Mouse (Mus musculus) bone marrow, adult 2 months (tissue): ENCODE data around the gene Mbd3. TPM values are rescaled to one million over a fixed set of nuclear protein-coding genes. Genes with fewer than 3 reads are reported as not detected.

ENCODE experiments used
- H3K27ac ChIP-seq: fragments of 200-500 bp; 2 replicates; pipeline ENCODE4 v1.5.1; 2012; ENCODE audit warnings: low read depth, mild to moderate bottlenecking, control low read depth, inconsistent platforms, low read length; ENCODE audit not compliant: control insufficient read depth, poor library complexity, insufficient read depth
- H3K4me1 ChIP-seq: fragments of 200-500 bp; 2 replicates; pipeline ENCODE4 v1.6.1; 2011; ENCODE audit warnings: low read length; ENCODE audit not compliant: control insufficient read depth, insufficient read depth
- H3K4me3 ChIP-seq: fragments of 200-500 bp; replicated peaks from 2 replicates; pipeline ENCODE3; 2011; ENCODE audit warnings: mild to moderate bottlenecking, low read depth, low read length, control low read depth; ENCODE audit not compliant: control insufficient read depth
- CTCF ChIP-seq: fragments of 200-500 bp; IDR thresholded peaks from 2 replicates; pipeline ENCODE4 v1.5.1; 2011; ENCODE audit warnings: low read length, control low read depth; ENCODE audit not compliant: control insufficient read depth, insufficient read depth
- POLR2A ChIP-seq: fragments of 200-500 bp; IDR thresholded peaks from 2 replicates; pipeline ENCODE4 v1.6.1; 2011; ENCODE audit warnings: low read depth, mild to moderate bottlenecking, control low read depth, low read length, borderline replicate concordance; ENCODE audit not compliant: control insufficient read depth
- WGBS: fragments of 180-500 bp; shearing (Covaris S2); methylation state at CpG from one replicate; pipeline ENCODE4 v1.1.7; 2018; 5-methylcytosine and 5-hydroxymethylcytosine counted together
- polyA plus RNA-seq: library from polyadenylated mRNA; stranded (reverse); fragments of >200 nt; gene quantifications from 2 replicates; pipeline ENCODE4 v1.2.4, GENCODE M21; 2011; ENCODE audit warnings: low replicate concordance; ENCODE audit not compliant: missing spikeins, insufficient read depth, insufficient read length

The Mbd3 gene
- polyA plus RNA-seq, 1 experiment = 82.0 TPM

DNA sequence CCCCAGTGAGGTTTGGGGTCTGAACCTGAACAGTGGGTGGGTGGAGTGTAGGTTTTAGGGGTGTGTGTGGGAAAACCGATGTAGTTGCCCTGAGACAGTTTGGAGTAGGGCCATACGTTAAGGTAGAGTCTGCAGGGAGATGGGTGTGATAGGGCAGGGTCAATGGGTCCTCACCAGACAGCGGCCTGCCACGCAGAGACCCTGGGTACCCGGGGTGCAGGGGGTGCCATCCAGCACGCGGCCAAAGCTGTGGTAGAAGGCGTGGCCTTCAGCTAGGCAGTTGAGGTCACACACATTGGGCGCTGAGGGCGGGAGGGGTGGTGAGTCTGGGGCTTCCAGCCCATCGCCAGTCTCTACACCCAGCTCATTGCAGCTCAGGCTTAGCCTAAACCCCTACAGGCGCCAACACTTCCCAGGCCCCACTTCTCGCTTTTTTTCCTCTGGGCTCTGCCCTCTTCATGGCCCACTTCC lies 55.9 kb downstream of the Mbd3 start:
- 14% methylated on average over 13 of the region's 13 CpGs for WGBS
- TF ChIP-seq POLR2A (peak; percentile 22; the same call in 1 of the 2 replicates), CTCF (no peak)
- Histone ChIP-seq H3K4me3 (peak overlapping the region; percentile 21), H3K4me1 (peaks cover 7% of the 10 kb centered on the region; the same call in 1 of the 2 replicates), H3K27ac (peak overlapping the region; percentile 71)

DNA sequence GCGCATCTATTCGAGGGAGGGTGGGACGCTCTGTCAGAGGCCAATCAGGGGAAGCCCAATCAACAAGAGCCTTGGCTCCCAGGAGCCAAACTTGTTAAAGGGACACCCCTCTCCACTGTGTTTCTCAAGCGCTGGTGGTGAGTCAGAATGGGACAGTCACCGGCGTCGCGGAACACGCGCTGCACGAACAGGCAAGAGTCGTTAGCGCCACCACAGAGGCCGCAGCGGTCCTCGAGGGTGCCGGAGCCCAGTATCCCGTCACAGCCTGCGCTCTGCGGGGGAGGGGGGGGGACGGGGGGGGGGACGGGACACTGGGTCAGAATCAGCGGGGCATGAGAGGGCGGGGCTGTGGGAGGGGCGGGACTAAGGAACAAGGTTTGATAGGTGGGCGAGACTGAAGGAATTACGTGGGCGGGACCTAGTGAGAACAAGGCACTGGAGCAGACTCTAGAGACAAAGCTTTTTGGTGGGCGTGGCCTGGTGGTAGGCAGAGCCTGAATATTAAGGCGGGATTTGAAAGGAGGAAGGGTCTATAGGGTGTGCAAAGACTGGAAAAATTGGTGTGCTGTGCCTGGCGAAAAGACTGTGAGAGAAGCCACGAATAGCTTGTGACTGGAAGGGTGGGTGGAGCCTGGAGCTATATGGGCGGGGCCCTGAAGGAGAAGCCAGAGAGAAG lies 56.5 kb downstream of the Mbd3 start:
- Histone ChIP-seq H3K4me3 (no peak overlapping the region), H3K4me1 (peaks cover 6% of the 10 kb centered on the region; the same call in 1 of the 2 replicates), H3K27ac (peak overlapping the region; percentile 71; the same call in 1 of the 2 replicates)
- 1% methylated on average over 33 of the region's 33 CpGs for WGBS
- no peak for TF ChIP-seq CTCF
- no peak for TF ChIP-seq POLR2A

Other genes with a start within 250 kb of the Mbd3 start
- gene Cirbp, start 233.6 kb downstream of the Mbd3 start, polyA plus RNA-seq = 200 and 277 TPM in 2 replicates
- 8.8 and 23.7 TPM in 2 replicates for gene 1600002K03Rik, start 226.6 kb downstream of the Mbd3 start, polyA plus RNA-seq
- 0.70 TPM in 1 of 2 replicates, not detected in the other for gene Efna2, start 220.1 kb downstream of the Mbd3 start, polyA plus RNA-seq
- 64.4 and 77.5 TPM in 2 replicates for gene Mum1, start 173.1 kb downstream of the Mbd3 start, polyA plus RNA-seq
- gene Ndufs7, start 150.4 kb downstream of the Mbd3 start, polyA plus RNA-seq = 72.4 and 80.0 TPM in 2 replicates
- gene Gamt, start 138.5 kb downstream of the Mbd3 start, polyA plus RNA-seq = 1.7 and 5.8 TPM in 2 replicates
- 75.7 and 150 TPM in 2 replicates for gene Dazap1, start 138.1 kb downstream of the Mbd3 start, polyA plus RNA-seq
- gene Rps15, start 107.1 kb downstream of the Mbd3 start, polyA plus RNA-seq = 1,765 and 2,445 TPM in 2 replicates
- 0.17 TPM in 1 of 2 replicates, not detected in the other for gene Apc2, start 103.6 kb downstream of the Mbd3 start, polyA plus RNA-seq
- gene 2310011J03Rik, start 79.0 kb downstream of the Mbd3 start, polyA plus RNA-seq = 40.8 and 52.1 TPM in 2 replicates
- 1.4 TPM in 1 of 2 replicates, not detected in the other for gene Pcsk4, start 70.1 kb downstream of the Mbd3 start, polyA plus RNA-seq
- gene Reep6, start 69.6 kb downstream of the Mbd3 start, polyA plus RNA-seq = 4.2 and 6.5 TPM in 2 replicates
- gene Adamtsl5, start 51.1 kb downstream of the Mbd3 start, polyA plus RNA-seq = 3.0 and 8.6 TPM in 2 replicates
- gene Plk5, start 43.1 kb downstream of the Mbd3 start, polyA plus RNA-seq = 2.2 TPM in 1 of 2 replicates, not detected in the other
- gene Mex3d, start 11.9 kb downstream of the Mbd3 start, polyA plus RNA-seq = 1.4 and 1.7 TPM in 2 replicates
- 190 and 222 TPM in 2 replicates for gene Uqcr11, start 7.3 kb upstream of the Mbd3 start, polyA plus RNA-seq
- 70.7 and 138 TPM in 2 replicates for gene Tcf3, start 34.1 kb upstream of the Mbd3 start, polyA plus RNA-seq
- not detected in 2 replicates for gene Onecut3, start 95.3 kb upstream of the Mbd3 start, polyA plus RNA-seq
- not detected in 2 replicates for gene Atp8b3, start 139.6 kb upstream of the Mbd3 start, polyA plus RNA-seq
- 46.3 and 55.3 TPM in 2 replicates for gene Rexo1, start 162.0 kb upstream of the Mbd3 start, polyA plus RNA-seq
- 13.4 and 18.6 TPM in 2 replicates for gene Klf16, start 177.8 kb upstream of the Mbd3 start, polyA plus RNA-seq
- gene Abhd17a, start 190.8 kb upstream of the Mbd3 start, polyA plus RNA-seq = 44.4 and 53.1 TPM in 2 replicates
- 12.9 and 17.2 TPM in 2 replicates for gene Scamp4, start 203.3 kb upstream of the Mbd3 start, polyA plus RNA-seq
- 2.2 and 3.2 TPM in 2 replicates for gene Adat3, start 203.3 kb upstream of the Mbd3 start, polyA plus RNA-seq
- gene Gm49322, start 206.5 kb upstream of the Mbd3 start, polyA plus RNA-seq = 2.0 and 2.4 TPM in 2 replicates
- 49.9 and 75.2 TPM in 2 replicates for gene Csnk1g2, start 223.3 kb upstream of the Mbd3 start, polyA plus RNA-seq